Mouse (Mus musculus): ENCODE measurements at regions not wholly inside any gene's neighbourhood (a gene's known extent, or its start where the extent isn't known, plus 50 kb on each side); places are given as distances from the start of the nearest gene placed in this dataset.

DNA sequence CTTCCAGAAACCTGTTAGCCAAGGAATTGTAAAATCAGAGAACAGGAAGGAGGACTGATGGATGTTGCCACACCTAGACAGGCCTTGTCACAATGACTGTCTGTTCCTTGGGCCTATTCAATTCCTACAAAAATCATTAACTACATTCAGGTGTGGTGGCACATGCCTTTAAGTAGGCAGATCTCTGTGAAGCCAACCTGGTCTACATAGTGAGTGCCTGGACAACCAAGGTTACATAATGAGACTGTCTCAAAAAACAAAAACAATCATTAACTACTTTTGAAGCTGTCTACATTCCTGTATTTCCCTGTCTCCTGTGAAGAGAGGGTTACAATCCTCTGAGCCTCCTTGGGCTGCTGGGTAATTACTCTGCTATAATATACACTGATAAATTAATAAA is 63.9 kb upstream of the Fut8 start:
- TF ChIP-seq CTCF (IDR thresholded peaks at IDR 0.05; ENCODE audit: extremely low read depth, insufficient read depth, insufficient read length, insufficient replicate concordance): no peak
- no peak for TF ChIP-seq POLR2A (IDR thresholded peaks at IDR 0.05; ENCODE audit: low read depth, low read length)
